Mouse (Mus musculus): ENCODE measurements at regions not wholly inside any gene's neighbourhood (a gene's known extent, or its start where the extent isn't known, plus 50 kb on each side); places are given as distances from the start of the nearest gene placed in this dataset.

- H3K27ac ChIP-seq (replicated peaks; ENCODE audit: insufficient read depth, low read depth, low read length), result no peak overlapping the region
- H3K27me3 ChIP-seq (ENCODE audit: control insufficient read depth, insufficient read depth, low read length), result no peaks in the 10 kb centered on the region
- H3K79me2 ChIP-seq (ENCODE audit: control insufficient read depth, insufficient read depth, low read length), result no peaks in the 10 kb centered on the region
- no peak overlapping the region for H3K9ac ChIP-seq (ENCODE audit: low read depth, low read length)
- H3K36me3 ChIP-seq (ENCODE audit: control insufficient read depth, insufficient read depth, low read length), result no peaks in the 10 kb centered on the region
- no peak for TF ChIP-seq CTCF (IDR thresholded peaks at IDR 0.05; ENCODE audit: low read depth, low read length)
- no peak for TF ChIP-seq POLR2A (IDR thresholded peaks at IDR 0.05; ENCODE audit: extremely low read depth, insufficient read depth, low read length)
- 83% methylated on average over 5 of the region's 5 CpGs for WGBS
- no peak for DNase-seq (ENCODE audit: extremely low read depth, low read depth, low spot score)
- H3K4me3 ChIP-seq (ENCODE audit: insufficient read depth, low read depth, low read length), result no peak overlapping the region
- H3K4me1 ChIP-seq (ENCODE audit: control insufficient read depth, insufficient read depth, low read length), result no peaks in the 10 kb centered on the region
These were observed 54.6 kb downstream of the Gm11733 start for GRCm38 (mm10) chr11:117538732-117539131.

- 54% methylated on average over 5 of the region's 5 CpGs for WGBS
These were observed 56.4 kb downstream of the Gm11733 start for GRCm38 (mm10) chr11:117540609-117541008.

GRCm38 (mm10) chr11:117541205-117541884, 57.2 kb downstream of the Gm11733 start:
- no peak for DNase-seq (ENCODE audit: extremely low read depth, low read depth, low spot score)

More at GRCm38 (mm10) chr11:117540609-117541008, 56.4 kb downstream of the Gm11733 start:
- Histone ChIP-seq H3K27ac (replicated peaks; ENCODE audit: insufficient read depth, low read depth, low read length) (no peak overlapping the region), H3K4me3 (ENCODE audit: insufficient read depth, low read depth, low read length) (no peak overlapping the region), H3K79me2 (ENCODE audit: control insufficient read depth, insufficient read depth, low read length) (no peaks in the 10 kb centered on the region), H3K4me1 (ENCODE audit: control insufficient read depth, insufficient read depth, low read length) (no peaks in the 10 kb centered on the region), H3K36me3 (ENCODE audit: control insufficient read depth, insufficient read depth, low read length) (no peaks in the 10 kb centered on the region), H3K9ac (ENCODE audit: low read depth, low read length) (no peak overlapping the region), H3K27me3 (ENCODE audit: control insufficient read depth, insufficient read depth, low read length) (no peaks in the 10 kb centered on the region)
- DNase-seq (ENCODE audit: extremely low read depth, low read depth, low spot score), result no peak
- TF ChIP-seq POLR2A (IDR thresholded peaks at IDR 0.05; ENCODE audit: extremely low read depth, insufficient read depth, low read length) (no peak), CTCF (IDR thresholded peaks at IDR 0.05; ENCODE audit: low read depth, low read length) (no peak)

GRCm38 (mm10) chr11:117543191-117543590, 59.0 kb downstream of the Gm11733 start:
- no peak for DNase-seq (ENCODE audit: extremely low read depth, low read depth, low spot score)
- no peaks in the 10 kb centered on the region for H3K27me3 ChIP-seq (ENCODE audit: control insufficient read depth, insufficient read depth, low read length)
- H3K4me1 ChIP-seq (ENCODE audit: control insufficient read depth, insufficient read depth, low read length), result no peaks in the 10 kb centered on the region
- 64% methylated on average over 6 of the region's 6 CpGs for WGBS
- no peaks in the 10 kb centered on the region for H3K79me2 ChIP-seq (ENCODE audit: control insufficient read depth, insufficient read depth, low read length)
- TF ChIP-seq CTCF (IDR thresholded peaks at IDR 0.05; ENCODE audit: low read depth, low read length), result no peak
- no peak for TF ChIP-seq POLR2A (IDR thresholded peaks at IDR 0.05; ENCODE audit: extremely low read depth, insufficient read depth, low read length)
- H3K27ac ChIP-seq (replicated peaks; ENCODE audit: insufficient read depth, low read depth, low read length), result no peak overlapping the region
- no peak overlapping the region for H3K4me3 ChIP-seq (ENCODE audit: insufficient read depth, low read depth, low read length)
- no peaks in the 10 kb centered on the region for H3K36me3 ChIP-seq (ENCODE audit: control insufficient read depth, insufficient read depth, low read length)
- no peak overlapping the region for H3K9ac ChIP-seq (ENCODE audit: low read depth, low read length)

More at GRCm38 (mm10) chr11:117541205-117541884, 57.2 kb downstream of the Gm11733 start:
- Histone ChIP-seq H3K79me2 (ENCODE audit: control insufficient read depth, insufficient read depth, low read length) (no peaks in the 10 kb centered on the region), H3K4me1 (ENCODE audit: control insufficient read depth, insufficient read depth, low read length) (no peaks in the 10 kb centered on the region), H3K9ac (ENCODE audit: low read depth, low read length) (no peak overlapping the region), H3K27me3 (ENCODE audit: control insufficient read depth, insufficient read depth, low read length) (no peaks in the 10 kb centered on the region), H3K27ac (replicated peaks; ENCODE audit: insufficient read depth, low read depth, low read length) (no peak overlapping the region), H3K36me3 (ENCODE audit: control insufficient read depth, insufficient read depth, low read length) (no peaks in the 10 kb centered on the region), H3K4me3 (ENCODE audit: insufficient read depth, low read depth, low read length) (no peak overlapping the region)
- TF ChIP-seq CTCF (IDR thresholded peaks at IDR 0.05; ENCODE audit: low read depth, low read length), result no peak
- TF ChIP-seq POLR2A (IDR thresholded peaks at IDR 0.05; ENCODE audit: extremely low read depth, insufficient read depth, low read length), result no peak
- WGBS, result 20% methylated on average over 6 of the region's 6 CpGs

- H3K36me3 ChIP-seq (ENCODE audit: control insufficient read depth, insufficient read depth, low read length), result no peaks in the 10 kb centered on the region
- H3K27ac ChIP-seq (replicated peaks; ENCODE audit: insufficient read depth, low read depth, low read length), result no peak overlapping the region
- no peaks in the 10 kb centered on the region for H3K4me1 ChIP-seq (ENCODE audit: control insufficient read depth, insufficient read depth, low read length)
- TF ChIP-seq CTCF (IDR thresholded peaks at IDR 0.05; ENCODE audit: low read depth, low read length) (no peak), POLR2A (IDR thresholded peaks at IDR 0.05; ENCODE audit: extremely low read depth, insufficient read depth, low read length) (no peak)
- DNase-seq (ENCODE audit: extremely low read depth, low read depth, low spot score), result no peak
- H3K79me2 ChIP-seq (ENCODE audit: control insufficient read depth, insufficient read depth, low read length), result no peaks in the 10 kb centered on the region
- H3K4me3 ChIP-seq (ENCODE audit: insufficient read depth, low read depth, low read length), result no peak overlapping the region
- no peaks in the 10 kb centered on the region for H3K27me3 ChIP-seq (ENCODE audit: control insufficient read depth, insufficient read depth, low read length)
- WGBS, result 37% methylated on average over 6 of the region's 6 CpGs
- H3K9ac ChIP-seq (ENCODE audit: low read depth, low read length), result no peak overlapping the region
These were observed 60.3 kb downstream of the Gm11733 start for GRCm38 (mm10) chr11:117544507-117544906.

GRCm38 (mm10) chr11:117544926-117545325, 60.8 kb downstream of the Gm11733 start:
- no peak for TF ChIP-seq CTCF (IDR thresholded peaks at IDR 0.05; ENCODE audit: low read depth, low read length)
- no peak for TF ChIP-seq POLR2A (IDR thresholded peaks at IDR 0.05; ENCODE audit: extremely low read depth, insufficient read depth, low read length)

More at GRCm38 (mm10) chr11:117544926-117545325, 60.8 kb downstream of the Gm11733 start:
- no peaks in the 10 kb centered on the region for H3K79me2 ChIP-seq (ENCODE audit: control insufficient read depth, insufficient read depth, low read length)
- no peak overlapping the region for H3K9ac ChIP-seq (ENCODE audit: low read depth, low read length)
- no peak overlapping the region for H3K27ac ChIP-seq (replicated peaks; ENCODE audit: insufficient read depth, low read depth, low read length)
- H3K27me3 ChIP-seq (ENCODE audit: control insufficient read depth, insufficient read depth, low read length), result no peaks in the 10 kb centered on the region
- H3K36me3 ChIP-seq (ENCODE audit: control insufficient read depth, insufficient read depth, low read length), result no peaks in the 10 kb centered on the region
- WGBS, result 71% methylated on average over 3 of the region's 3 CpGs
- DNase-seq (ENCODE audit: extremely low read depth, low read depth, low spot score), result no peak
- no peaks in the 10 kb centered on the region for H3K4me1 ChIP-seq (ENCODE audit: control insufficient read depth, insufficient read depth, low read length)
- H3K4me3 ChIP-seq (ENCODE audit: insufficient read depth, low read depth, low read length), result no peak overlapping the region
